Mouse (Mus musculus) stomach, postnatal 0 days (tissue): Measurements from ENCODE around the gene Eng.

Experiments used
- CTCF ChIP-seq: IDR thresholded peaks from 2 replicates; pipeline ENCODE4 v1.5.1; 2016; ENCODE audit warnings: antibody characterized with exemption, low read depth, mild to moderate bottlenecking, moderate library complexity
- EP300 ChIP-seq: optimal IDR thresholded peaks from 2 replicates; pipeline ENCODE3; 2016; ENCODE audit warnings: antibody characterized with exemption

- TF ChIP-seq CTCF (no peak), EP300 (no peak)
Observed at GRCm38 (mm10) chr2:32637778-32638281, 8.6 kb upstream of the Eng start.
